Mouse (Mus musculus) brain, embryonic 18.5 days (tissue): ENCODE data around the gene Tsen34.

Source experiments
- DNase-seq: peaks from one replicate; pipeline ENCODE4 v3.0.0-alpha.2; 2012; ENCODE audit warnings: low read depth, low spot score

Tsen34 gene

GRCm38 (mm10) chr7:3692382-3692986, at the start of gene Tsen34:
TSS of gene Tsen34 (plus strand) at chr7:3692863.
- no peak for DNase-seq

- no peak for DNase-seq
Measured at GRCm38 (mm10) chr7:3643412-3643811, 49.3 kb upstream of the Tsen34 start.

GRCm38 (mm10) chr7:3643843-3644242, 48.8 kb upstream of the Tsen34 start:
- DNase-seq = no peak

- DNase-seq = no peak
Measured at GRCm38 (mm10) chr7:3644348-3644671, 48.4 kb upstream of the Tsen34 start.

- peak; percentile 100 for DNase-seq
Measured at GRCm38 (mm10) chr7:3644672-3645487, 47.8 kb upstream of the Tsen34 start, which contains the start of gene Cnot3. TSS of gene Cnot3 (plus strand) at chr7:3645268.

GRCm38 (mm10) chr7:3645488-3646025, 47.1 kb upstream of the Tsen34 start:
- DNase-seq = no peak

GRCm38 (mm10) chr7:3646188-3646587, 46.5 kb upstream of the Tsen34 start:
- DNase-seq = no peak

GRCm38 (mm10) chr7:3646641-3647040, 46.0 kb upstream of the Tsen34 start:
- DNase-seq = no peak

- no peak for DNase-seq
Measured at GRCm38 (mm10) chr7:3656966-3657365, 35.7 kb upstream of the Tsen34 start.

- DNase-seq = no peak
Measured at GRCm38 (mm10) chr7:3658578-3658977, 34.1 kb upstream of the Tsen34 start.

GRCm38 (mm10) chr7:3664524-3665214, 28.0 kb upstream of the Tsen34 start:
- no peak for DNase-seq

- peak; percentile 98 for DNase-seq
Measured at GRCm38 (mm10) chr7:3665215-3666114, 27.2 kb upstream of the Tsen34 start, which contains the start of gene Leng1. TSS of gene Leng1 (minus strand) at chr7:3665840.

- DNase-seq = no peak
Measured at GRCm38 (mm10) chr7:3666921-3667391, 25.7 kb upstream of the Tsen34 start.

GRCm38 (mm10) chr7:3674507-3675227, 18.0 kb upstream of the Tsen34 start:
- DNase-seq = no peak

GRCm38 (mm10) chr7:3675228-3675548, 17.5 kb upstream of the Tsen34 start:
- DNase-seq = no peak

- DNase-seq = no peak
Measured at GRCm38 (mm10) chr7:3676371-3676770, 16.3 kb upstream of the Tsen34 start.

GRCm38 (mm10) chr7:3677342-3677741, 15.3 kb upstream of the Tsen34 start, which contains the start of gene Tmc4:
TSS of gene Tmc4 (minus strand) at chr7:3677553.
- DNase-seq = no peak

- no peak for DNase-seq
Measured at GRCm38 (mm10) chr7:3683908-3684550, 8.6 kb upstream of the Tsen34 start.

- DNase-seq = no peak
Measured at GRCm38 (mm10) chr7:3684698-3685097, 8.0 kb upstream of the Tsen34 start.
